Mouse (Mus musculus): ENCODE results near the gene Gm49387.

GRCm38 (mm10) chr14:31656386-31656785 lies 15.7 kb upstream of the Gm49387 start:
- TF ChIP-seq CTCF (conservative IDR thresholded peaks at IDR 0.05; ENCODE audit: insufficient read depth, insufficient read length, low read depth, low read length) (no peak), POLR2A (IDR thresholded peaks at IDR 0.05; ENCODE audit: low read depth, low read length) (no peak)
